Mouse (Mus musculus): Measurements from ENCODE around the gene Ptger3.

- TF ChIP-seq MYOG (IDR thresholded peaks at IDR 0.05; ENCODE audit: control insufficient read depth, extremely low read depth, insufficient read length) (no peak), CTCF (IDR thresholded peaks at IDR 0.05; ENCODE audit: control insufficient read depth, insufficient read depth, insufficient read length) (no peak), CEBPB (IDR thresholded peaks at IDR 0.05; ENCODE audit: low read depth) (no peak), MAX (IDR thresholded peaks at IDR 0.05) (no peak)
Observed at GRCm38 (mm10) chr3:157605411-157605740, 38.7 kb downstream of the Ptger3 start.

Data from C2C12 (cell line).